Mouse (Mus musculus) left cerebral cortex, postnatal 10 days (tissue): ENCODE results near the gene Cdipt. TPM values are rescaled to one million over a fixed set of nuclear protein-coding genes. Genes with fewer than 3 reads are reported as not detected.

Experiments used
- DNase-seq, 2 experiments: peaks; one replicate each; pipeline ENCODE4 v3.0.0; 2021 to 2022; ENCODE audit warnings: low spot score in 2 of 2, mixed read lengths in 1 of 2; ENCODE audit errors: extremely low spot score in 1 of 2
- intact Hi-C: fragments of 180-260 bp; cut with DNase I; formaldehyde crosslinking; loops from one replicate; pipeline ENCODE4 v1.15.1; 2025
- total RNA-seq, 2 experiments: library from RNA; stranded (reverse); gene quantifications; 2 replicates each; pipeline ENCODE4 v1.2.3; 2021

Cdipt gene
- total RNA-seq, 2 experiments from 2014 or later = 163 to 166 TPM

GRCm38 (mm10) chr7:126963548-126964286 is 12.0 kb upstream of the Cdipt start:
- no peak for DNase-seq
- intact Hi-C loops = loop anchor here (5.0 kb wide), 1 partner anchor 86 kb away; no protein-coding TSS in a partner anchor

- DNase-seq = no peak
- intact Hi-C loops = no loop called here
These were observed 10.1 kb upstream of the Cdipt start for GRCm38 (mm10) chr7:126965568-126965967.

- DNase-seq = no peak
- intact Hi-C loops = no loop called here
These were observed 8.4 kb upstream of the Cdipt start for GRCm38 (mm10) chr7:126967361-126967760.

- no peak for DNase-seq
- intact Hi-C loops = loop anchor here (5.0 kb wide), 1 partner anchor 42 kb away; the partner anchor contains the start of genes Pagr1a and Pagr1b
These were observed 221 bp upstream of the Cdipt start for GRCm38 (mm10) chr7:126975493-126975892.

- intact Hi-C loops = loop anchor here (5.0 kb wide), 1 partner anchor 41 kb away; the partner anchor contains the start of genes Pagr1a and Pagr1b
- peak; percentile 93 to 98 for DNase-seq
These were observed 494 bp downstream of the Cdipt start, which contains the start of gene Cdiptos for GRCm38 (mm10) chr7:126975950-126976866. Gene Cdiptos (minus strand): TSS chr7:126976098.

GRCm38 (mm10) chr7:126976878-126977459 is 1.3 kb downstream of the Cdipt start:
- DNase-seq = no peak
- intact Hi-C loops = loop anchor here (5.0 kb wide), 1 partner anchor 40 kb away; the partner anchor contains the start of genes Pagr1a and Pagr1b

GRCm38 (mm10) chr7:126978841-126979240 is 3.1 kb downstream of the Cdipt start:
- intact Hi-C loops = loop anchor here (5.0 kb wide), 1 partner anchor 38 kb away; the partner anchor contains the start of genes Pagr1a and Pagr1b
- no peak for DNase-seq

GRCm38 (mm10) chr7:126981601-126982000 is 5.9 kb downstream of the Cdipt start:
- intact Hi-C loops = no loop called here
- DNase-seq = no peak

GRCm38 (mm10) chr7:126982054-126982453 is 6.3 kb downstream of the Cdipt start:
- intact Hi-C loops = no loop called here
- no peak for DNase-seq

GRCm38 (mm10) chr7:126983113-126983512 is 7.4 kb downstream of the Cdipt start:
- no peak for DNase-seq
- intact Hi-C loops = no loop called here

GRCm38 (mm10) chr7:126984667-126985444 is 9.1 kb downstream of the Cdipt start:
- no peak for DNase-seq
- intact Hi-C loops = no loop called here

- intact Hi-C loops = no loop called here
- peak in 1 of 2 experiments; percentile 61 for DNase-seq
These were observed 10.6 kb downstream of the Cdipt start for GRCm38 (mm10) chr7:126986319-126986718.

GRCm38 (mm10) chr7:126988816-126989215 is 13.1 kb downstream of the Cdipt start:
- DNase-seq = no peak
- intact Hi-C loops = no loop called here

- intact Hi-C loops = no loop called here
- DNase-seq = no peak
These were observed 20.7 kb downstream of the Cdipt start for GRCm38 (mm10) chr7:126996449-126996848.

- intact Hi-C loops = no loop called here
- DNase-seq = no peak
These were observed 23.9 kb downstream of the Cdipt start for GRCm38 (mm10) chr7:126999568-126999967.

GRCm38 (mm10) chr7:127003620-127004019 is 27.9 kb downstream of the Cdipt start:
- DNase-seq = no peak
- intact Hi-C loops = no loop called here

GRCm38 (mm10) chr7:127004122-127004875 is 28.6 kb downstream of the Cdipt start:
- intact Hi-C loops = no loop called here
- DNase-seq = no peak
